Mouse (Mus musculus): Measurements from ENCODE around the gene Osgin1. TPM values are rescaled to one million over a fixed set of nuclear protein-coding genes. Genes with fewer than 3 reads are reported as not detected.

Gene Osgin1
- polyA plus RNA-seq, 1 experiment from 2014 or later = 0.74 TPM

Other genes starting within 250 kb of the Osgin1 start
- 296 and 302 TPM in 2 replicates for gene Hsbp1, start 89.6 kb upstream of the Osgin1 start, polyA plus RNA-seq (2015; fragmentation: Nextera tagmentation; extraction: Ambion mirVana)
- gene Mlycd, start 39.2 kb upstream of the Osgin1 start, polyA plus RNA-seq (2015; fragmentation: Nextera tagmentation; extraction: Ambion mirVana) = 21.4 and 25.5 TPM in 2 replicates
- gene Necab2, start 12.6 kb downstream of the Osgin1 start, polyA plus RNA-seq (2015; fragmentation: Nextera tagmentation; extraction: Ambion mirVana) = 0.12 and 0.21 TPM in 2 replicates
- not detected in 2 replicates for gene Slc38a8, start 67.6 kb downstream of the Osgin1 start, polyA plus RNA-seq (2015; fragmentation: Nextera tagmentation; extraction: Ambion mirVana)
- 68.5 and 72.4 TPM in 2 replicates for gene Mbtps1, start 124.6 kb downstream of the Osgin1 start, polyA plus RNA-seq (2015; fragmentation: Nextera tagmentation; extraction: Ambion mirVana)
- gene Hsdl1, start 141.1 kb downstream of the Osgin1 start, polyA plus RNA-seq (2015; fragmentation: Nextera tagmentation; extraction: Ambion mirVana) = 40.9 and 51.1 TPM in 2 replicates
- 0.50 and 0.71 TPM in 2 replicates for gene Dnaaf1, start 141.1 kb downstream of the Osgin1 start, polyA plus RNA-seq (2015; fragmentation: Nextera tagmentation; extraction: Ambion mirVana)
- gene Taf1c, start 171.1 kb downstream of the Osgin1 start, polyA plus RNA-seq (2015; fragmentation: Nextera tagmentation; extraction: Ambion mirVana) = 8.5 and 9.4 TPM in 2 replicates
- 0.07 TPM in 1 of 2 replicates, not detected in the other for gene Adad2, start 178.6 kb downstream of the Osgin1 start, polyA plus RNA-seq (2015; fragmentation: Nextera tagmentation; extraction: Ambion mirVana)
- gene Kcng4, start 201.6 kb downstream of the Osgin1 start, polyA plus RNA-seq (2015; fragmentation: Nextera tagmentation; extraction: Ambion mirVana) = 0.04 TPM in 1 of 2 replicates, not detected in the other
- gene Wfdc1, start 232.2 kb downstream of the Osgin1 start, polyA plus RNA-seq (2015; fragmentation: Nextera tagmentation; extraction: Ambion mirVana) = 6.4 and 7.5 TPM in 2 replicates